Mouse (Mus musculus) splenic B cell, adult 2 months (primary cell): ENCODE measurements around the gene Fcamr.
A peak's percentile ranks its signal among the peaks of the same experiment; 100 is the strongest.

Source experiments
- DNase-seq: peaks from one replicate; pipeline ENCODE4 v3.0.0-alpha.2; 2011; ENCODE audit warnings: low read depth, low spot score
- H3K27me3 ChIP-seq: 2 replicates; pipeline ENCODE4 v1.6.1; 2012; ENCODE audit warnings: mild to moderate bottlenecking, low read length, moderate library complexity, mixed read lengths; ENCODE audit not compliant: control insufficient read depth, poor library complexity, insufficient read depth, severe bottlenecking
- H3K36me3 ChIP-seq: 2 replicates; pipeline ENCODE4 v1.6.1; 2012; ENCODE audit warnings: mild to moderate bottlenecking, low read length, moderate library complexity, mixed read lengths; ENCODE audit not compliant: control insufficient read depth, poor library complexity, insufficient read depth, severe bottlenecking

Gene Fcamr

DNA sequence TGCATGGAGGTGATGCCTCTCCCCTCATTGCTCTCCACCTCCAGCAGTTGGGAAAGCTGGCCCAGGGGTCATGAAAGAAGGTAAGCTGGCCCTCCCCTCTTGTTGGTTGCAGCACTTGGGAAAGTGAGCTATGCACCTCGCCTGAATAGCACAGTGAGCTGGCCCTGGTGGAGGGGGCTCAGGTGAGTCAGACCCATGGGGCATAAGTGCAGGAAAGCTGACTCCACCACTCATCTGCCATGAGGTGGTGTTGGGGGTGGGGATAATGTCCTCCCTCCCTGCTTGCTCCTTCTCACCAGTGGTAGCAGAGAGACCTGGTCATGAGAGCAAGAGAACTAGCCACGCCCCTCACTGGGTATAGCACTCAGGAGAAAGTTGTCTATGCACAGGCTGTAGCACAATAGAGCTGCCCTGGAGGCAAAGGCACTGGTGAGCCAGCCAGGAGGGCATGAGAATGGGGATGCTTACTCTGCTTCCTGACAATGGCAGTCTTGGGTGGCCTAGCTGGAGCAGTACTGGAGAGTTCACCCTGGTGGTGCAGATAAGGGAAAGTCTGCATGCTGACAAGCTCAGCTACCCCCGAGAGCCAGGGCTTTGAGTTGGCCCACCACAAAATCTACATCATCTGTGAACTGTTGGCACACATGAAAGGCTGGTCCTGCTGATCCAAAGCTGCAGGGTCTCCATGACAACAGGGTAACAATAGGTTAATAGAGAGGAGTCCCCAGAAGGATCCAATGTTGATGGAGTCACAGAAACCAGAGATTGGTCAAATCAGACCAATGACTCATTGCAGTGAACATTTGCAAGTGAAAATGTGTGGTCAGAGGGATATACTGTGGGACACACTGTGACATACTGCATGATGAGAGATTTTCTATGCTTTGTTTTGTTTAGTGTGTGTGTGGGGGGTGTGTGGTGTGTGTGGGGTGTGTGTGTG lies 10.9 kb upstream of the Fcamr start:
- H3K27me3 ChIP-seq, result no peaks in the 10 kb centered on the region
- H3K36me3 ChIP-seq, result no peaks in the 10 kb centered on the region
- DNase-seq, result no peak

DNA sequence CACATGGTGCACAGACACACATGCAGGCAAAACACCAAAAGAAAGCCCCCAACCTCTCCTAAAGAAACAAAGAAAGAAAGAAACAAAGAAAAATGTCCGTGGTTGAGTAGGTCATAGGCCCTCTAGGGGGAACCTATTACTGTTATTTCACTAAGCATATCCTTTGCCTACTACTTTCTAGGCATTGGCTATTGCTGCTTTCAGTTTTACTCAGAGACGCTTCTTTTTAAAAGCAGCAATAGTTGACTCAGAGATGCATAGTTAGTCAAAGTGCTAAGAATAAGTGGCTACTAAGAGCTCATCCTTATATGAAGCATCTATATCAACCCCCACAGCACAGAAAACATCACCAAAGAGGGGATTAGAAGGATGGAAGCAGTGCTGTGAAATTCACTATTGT lies 5.4 kb upstream of the Fcamr start:
- no peak for DNase-seq
- no peaks in the 10 kb centered on the region for H3K27me3 ChIP-seq
- no peaks in the 10 kb centered on the region for H3K36me3 ChIP-seq

DNA sequence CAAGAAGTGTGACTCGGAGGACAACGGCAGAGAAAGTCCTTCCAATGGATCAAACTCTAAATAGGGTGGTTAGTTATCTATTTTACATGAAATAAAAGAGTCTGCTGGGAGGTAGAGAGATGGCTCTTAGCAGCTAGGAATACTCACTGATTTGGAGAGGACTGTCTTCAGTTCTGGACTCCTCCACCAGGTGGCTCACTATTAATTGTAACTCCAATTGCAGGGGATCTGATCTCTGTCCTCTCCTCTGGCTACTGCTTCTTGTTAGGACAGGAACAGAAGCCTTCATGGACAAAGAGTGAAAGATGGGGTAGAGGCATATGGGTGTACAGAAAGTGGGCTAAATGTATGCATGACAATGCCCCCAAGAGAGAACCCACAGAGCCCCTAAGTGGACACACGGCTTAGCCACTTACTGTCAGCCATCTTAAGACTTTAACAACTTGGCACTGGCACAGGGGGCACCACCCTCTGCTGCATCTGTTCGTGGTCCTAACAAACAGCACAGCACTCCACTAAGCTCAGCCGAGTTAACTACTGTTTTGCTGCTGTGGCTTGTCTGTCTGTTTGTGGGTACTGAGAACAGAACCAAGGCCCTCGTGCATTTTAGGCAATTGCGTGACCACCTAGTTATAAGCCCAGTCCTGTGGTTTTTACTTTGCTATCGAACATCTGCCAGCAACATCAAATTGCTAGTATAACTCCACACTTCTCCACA lies 3.6 kb upstream of the Fcamr start:
- no peaks in the 10 kb centered on the region for H3K27me3 ChIP-seq
- DNase-seq, result peak; percentile 81
- H3K36me3 ChIP-seq, result no peaks in the 10 kb centered on the region

DNA sequence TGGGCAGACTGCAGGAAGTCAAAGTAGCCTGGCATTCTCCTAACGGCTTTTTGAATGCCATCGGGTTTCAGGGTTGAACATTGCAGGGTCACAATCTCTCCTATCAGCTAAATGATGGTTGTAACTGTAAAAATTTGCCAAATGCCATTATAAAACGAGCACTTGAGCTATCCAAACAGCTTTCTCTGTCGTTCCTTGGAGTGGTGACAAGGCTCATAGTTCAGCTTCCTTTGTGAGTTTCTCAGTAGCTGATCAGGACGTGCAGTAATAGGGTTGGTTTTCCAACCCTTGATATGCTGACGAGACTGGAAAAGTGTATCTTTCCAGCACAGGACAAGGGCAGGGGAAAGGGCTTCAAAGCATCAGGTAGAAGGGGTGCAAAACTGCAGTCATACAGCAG lies 2.7 kb upstream of the Fcamr start:
- DNase-seq, result no peak
- no peaks in the 10 kb centered on the region for H3K36me3 ChIP-seq
- H3K27me3 ChIP-seq, result no peaks in the 10 kb centered on the region

DNA sequence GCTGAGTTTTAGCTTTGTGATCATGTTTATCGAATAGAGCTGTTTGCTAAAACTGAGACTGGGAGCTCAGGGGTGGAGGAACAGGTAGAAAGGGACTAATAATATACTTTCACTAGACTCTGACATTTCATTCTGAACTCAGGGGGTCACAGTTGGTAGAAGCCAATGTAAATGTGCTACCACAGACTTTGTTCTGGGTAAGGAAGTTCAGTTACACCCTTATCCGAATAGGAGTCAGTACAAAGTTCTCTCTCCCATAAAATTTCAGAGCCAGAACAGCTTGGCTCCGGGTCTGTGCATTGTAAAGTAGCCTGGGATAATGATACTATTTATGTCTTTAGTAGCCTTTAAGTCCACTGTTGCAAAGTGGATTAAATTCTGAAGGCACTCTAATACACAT lies 2.2 kb upstream of the Fcamr start:
- no peaks in the 10 kb centered on the region for H3K27me3 ChIP-seq
- DNase-seq, result no peak
- H3K36me3 ChIP-seq, result no peaks in the 10 kb centered on the region

DNA sequence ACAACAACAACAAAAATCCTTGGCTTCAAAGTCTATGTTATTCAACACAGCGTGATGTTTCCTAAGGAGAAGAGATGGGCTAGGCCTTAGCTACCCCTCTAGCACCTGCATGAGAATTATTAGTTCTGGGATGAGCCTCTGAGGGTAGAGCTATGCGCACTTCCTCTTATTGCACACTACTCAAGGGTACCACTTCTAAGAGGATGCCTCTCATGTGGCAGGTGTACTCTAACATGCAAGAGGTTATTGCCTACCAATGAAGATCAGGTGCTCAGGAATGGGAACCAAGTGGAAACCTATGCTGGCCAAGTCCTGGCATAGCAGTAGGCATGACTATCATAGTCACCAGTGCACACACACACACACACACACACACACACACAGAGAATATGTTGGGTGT lies 1.3 kb upstream of the Fcamr start:
- DNase-seq, result peak; percentile 42
- no peaks in the 10 kb centered on the region for H3K36me3 ChIP-seq
- no peaks in the 10 kb centered on the region for H3K27me3 ChIP-seq

DNA sequence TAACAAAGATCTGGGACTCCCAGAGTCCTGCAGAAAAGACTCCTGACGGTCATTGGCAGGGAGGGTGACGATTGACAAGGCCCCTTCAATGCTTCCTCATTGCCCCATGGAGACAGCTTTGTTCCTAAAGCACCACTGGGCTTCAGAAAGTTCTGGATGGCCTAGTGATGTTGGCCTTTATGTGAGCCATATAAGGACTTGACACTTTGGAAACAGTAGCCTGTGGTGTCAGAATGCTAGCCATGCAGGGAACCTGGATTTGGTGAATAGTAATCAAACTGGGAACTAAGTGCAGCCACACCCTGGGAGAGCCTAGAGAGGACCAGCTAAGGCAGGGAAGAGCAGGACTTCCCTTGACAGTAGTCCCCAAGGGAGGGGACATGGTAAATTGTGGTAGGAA lies 809 bp downstream of the Fcamr start:
- H3K27me3 ChIP-seq, result no peaks in the 10 kb centered on the region
- H3K36me3 ChIP-seq, result no peaks in the 10 kb centered on the region
- DNase-seq, result no peak

DNA sequence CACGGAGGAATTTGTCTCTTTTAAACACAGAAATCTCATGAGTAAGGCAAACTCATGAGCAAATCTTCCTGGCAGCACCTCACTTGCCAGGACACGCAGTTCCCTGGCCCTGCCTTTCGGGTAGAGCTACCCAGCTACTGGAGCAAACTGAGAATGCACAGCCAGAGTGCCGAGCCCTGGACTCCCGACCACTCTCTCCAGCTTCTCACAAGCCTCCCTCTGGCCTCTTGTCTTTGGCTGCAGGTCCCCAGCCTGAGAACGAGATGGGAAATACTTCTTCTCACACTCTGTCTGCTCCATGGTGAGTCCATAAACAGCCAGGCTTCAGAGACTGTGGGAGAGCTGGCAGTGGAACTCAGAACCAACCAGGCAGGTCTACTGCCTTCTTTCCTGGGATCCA lies 2.3 kb downstream of the Fcamr start:
- H3K27me3 ChIP-seq, result no peaks in the 10 kb centered on the region
- DNase-seq, result no peak
- H3K36me3 ChIP-seq, result no peaks in the 10 kb centered on the region

DNA sequence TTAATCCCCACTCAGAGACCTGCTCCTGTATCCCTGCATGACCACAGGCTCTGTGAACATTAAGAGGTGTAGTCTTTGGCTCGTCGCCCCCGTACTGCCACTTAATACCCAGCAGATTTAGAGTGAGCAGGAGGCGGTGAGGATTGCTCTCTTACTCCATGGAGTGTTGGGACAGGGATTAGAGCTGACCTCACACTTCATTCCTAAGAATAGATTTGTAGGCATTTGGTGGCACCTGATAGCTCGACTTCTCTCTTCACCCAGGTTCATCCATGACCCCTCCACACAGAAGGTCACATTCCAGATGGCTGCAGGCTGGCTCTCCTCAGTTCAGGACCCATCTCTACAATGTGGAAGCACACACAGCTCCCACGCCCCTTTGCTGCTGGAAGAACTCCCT lies 3.6 kb downstream of the Fcamr start:
- H3K27me3 ChIP-seq, result no peaks in the 10 kb centered on the region
- no peak for DNase-seq
- no peaks in the 10 kb centered on the region for H3K36me3 ChIP-seq

DNA sequence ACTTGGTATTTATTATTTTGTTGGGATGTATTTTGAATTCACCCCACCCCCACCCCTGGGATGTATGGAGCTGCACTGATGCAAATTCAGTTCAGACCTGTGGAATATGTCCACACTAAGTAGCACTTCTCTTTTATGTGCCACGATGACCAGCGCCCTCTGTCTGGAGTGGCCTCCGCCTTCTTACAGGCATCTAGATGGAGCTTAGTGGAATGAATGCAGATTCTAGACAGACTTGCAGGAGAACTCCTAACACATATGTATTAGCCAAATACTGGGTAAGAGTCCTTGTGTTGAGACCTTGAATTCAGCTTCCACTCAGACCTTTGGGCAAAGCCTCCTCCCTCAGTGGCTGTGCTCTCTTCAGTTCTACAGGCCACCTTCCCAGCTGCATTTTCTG lies 10.2 kb downstream of the Fcamr start:
- DNase-seq, result no peak
- Histone ChIP-seq H3K27me3 (no peaks in the 10 kb centered on the region), H3K36me3 (no peaks in the 10 kb centered on the region; the same call in 1 of the 2 replicates)

DNA sequence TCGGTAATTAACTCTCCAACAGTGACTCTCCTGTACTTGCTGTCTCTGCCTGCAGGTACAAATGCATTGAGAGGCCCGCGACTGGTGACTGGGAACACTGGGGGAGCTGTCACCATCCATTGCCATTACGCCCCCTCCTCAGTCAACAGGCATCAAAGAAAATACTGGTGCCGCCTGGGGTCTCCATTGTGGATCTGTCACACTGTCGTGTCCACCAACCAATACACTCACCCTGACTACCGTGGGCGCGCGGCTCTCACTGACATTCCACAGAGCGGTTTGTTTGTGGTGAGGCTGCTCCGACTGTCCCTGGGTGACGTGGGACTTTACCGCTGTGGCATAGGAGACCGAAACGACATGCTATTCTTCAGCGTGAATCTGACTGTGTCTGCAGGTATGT lies 10.6 kb downstream of the Fcamr start:
- no peak for DNase-seq
- Histone ChIP-seq H3K36me3 (no peaks in the 10 kb centered on the region; the same call in 1 of the 2 replicates), H3K27me3 (no peaks in the 10 kb centered on the region)

DNA sequence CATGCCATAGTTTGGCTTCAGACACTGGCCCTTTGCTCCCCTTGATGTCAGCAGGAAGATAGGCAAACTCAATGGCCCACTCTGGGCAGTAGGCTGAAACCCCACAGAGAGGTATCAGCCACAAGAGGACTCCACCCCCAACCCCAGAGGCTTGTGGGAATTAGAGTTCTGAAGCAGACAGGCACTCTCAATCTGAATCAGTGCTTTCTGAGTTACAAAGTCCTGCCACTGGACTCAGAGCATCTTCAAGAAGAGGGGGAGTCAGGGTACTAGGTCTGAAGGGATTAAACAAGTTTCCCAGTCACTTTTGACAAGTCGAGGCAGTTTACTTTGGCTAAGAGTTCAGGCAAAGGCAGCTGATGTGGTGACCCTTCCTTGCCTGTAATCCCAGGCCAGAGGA lies 19.0 kb downstream of the Fcamr start:
- peak; percentile 48 for DNase-seq
- Histone ChIP-seq H3K27me3 (no peaks in the 10 kb centered on the region), H3K36me3 (no peaks in the 10 kb centered on the region; the same call in 1 of the 2 replicates)

DNA sequence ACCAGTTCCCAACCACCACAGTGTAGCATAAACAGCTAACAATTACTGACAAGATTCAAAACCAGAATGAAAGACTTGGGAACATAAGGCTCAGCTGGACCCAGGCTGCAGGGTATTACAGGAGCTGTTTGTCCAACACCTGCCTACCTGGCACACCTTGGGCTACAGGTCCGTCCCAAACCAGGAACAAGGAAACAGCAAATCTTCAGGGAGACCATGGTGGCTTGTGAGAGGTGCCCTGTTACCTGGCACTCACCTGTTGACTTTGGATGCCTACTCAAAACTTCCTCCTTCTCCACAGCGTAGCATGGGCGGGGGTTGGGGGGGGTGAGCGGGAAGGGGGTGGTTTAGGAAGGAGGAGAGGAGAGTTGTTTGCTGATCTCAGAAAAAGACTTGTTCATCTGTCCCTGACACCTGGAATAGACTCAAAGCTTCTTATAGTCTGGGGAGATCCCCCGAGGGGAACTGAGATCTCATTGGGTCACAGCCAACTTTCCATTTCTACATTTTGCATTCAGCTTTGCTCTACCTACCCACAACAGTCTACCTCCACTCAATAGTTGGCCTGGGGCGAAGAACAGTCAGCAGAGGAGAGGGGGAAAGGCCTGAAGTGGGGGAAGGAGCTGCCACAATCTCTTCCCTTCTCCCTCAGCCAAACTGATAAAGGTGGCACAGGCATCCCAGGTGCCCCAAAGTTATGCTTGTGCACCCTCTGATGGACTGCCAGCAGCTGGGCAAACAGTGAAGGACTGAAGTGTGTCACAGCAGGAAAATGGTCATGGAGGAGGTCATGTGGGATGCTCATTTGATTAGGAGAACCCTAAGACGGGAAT lies 19.8 kb downstream of the Fcamr start:
- peak; percentile 89 for DNase-seq
- no peaks in the 10 kb centered on the region for H3K27me3 ChIP-seq

DNA sequence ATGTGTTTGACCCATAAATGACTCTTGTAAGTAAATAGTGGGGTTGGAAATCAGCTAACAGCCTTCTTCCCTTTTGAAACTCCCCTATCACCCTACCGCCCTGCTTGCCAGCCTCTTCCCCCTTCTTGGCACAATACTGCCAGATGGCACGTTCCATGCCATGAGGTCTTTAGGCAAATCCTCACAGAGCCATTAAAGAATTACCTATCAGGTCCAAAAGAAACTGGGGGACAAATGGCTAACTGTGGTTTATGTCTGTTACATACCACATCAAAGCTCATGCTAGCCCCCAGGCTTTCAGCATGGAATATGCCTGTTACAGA lies 20.4 kb downstream of the Fcamr start:
- peak; percentile 61 for DNase-seq
- Histone ChIP-seq H3K27me3 (no peaks in the 10 kb centered on the region), H3K36me3 (no peaks in the 10 kb centered on the region)

More for the DNA sequence above, 19.8 kb downstream of the Fcamr start:
- H3K36me3 ChIP-seq, result no peaks in the 10 kb centered on the region
